14 mouse cellular contexts compared by ENCODE assay signal in genomic region chr14:27262349-27262748, GRCm38 (mm10).
"Had no signal": no experiment of that assay in that cellular context is flagged by ENCODE, and none has a peak within 500 bp of the region (broad histone marks: within the 10 kb centered on the region; RNA-seq: fewer than 3 reads in every experiment).

No protein-coding gene starts in this region.

- ATAC-seq: liver, postnatal 0 days; lung, postnatal 0 days; midbrain, embryonic 13.5 days; midbrain, embryonic 15.5 days had no signal

- DNase-seq: liver, postnatal 0 days; lung, adult 2 months; lung, postnatal 14 days; lung, postnatal 36 days; retina, postnatal 1 day; right cerebral cortex, adult 18-20 months; right cerebral cortex, postnatal 4 days; spleen, adult 18-20 months; thymus, adult 18-20 months; thymus, postnatal 14 days; thymus, postnatal 36 days had no signal
